Mouse (Mus musculus) thymus, postnatal 36 days (tissue): Measurements from ENCODE around the gene Acvr2b.
"Not testable (repeated sequence)": the region's sequence is repeated elsewhere in the genome, so short reads cannot be mapped to it uniquely, and the experiment has no call there.

Source experiments
- DNase-seq, 2 experiments: peaks; one replicate each; pipeline ENCODE4 v3.0.0; 2022; ENCODE audit warnings: mixed read lengths in 2 of 2

The Acvr2b gene

DNA sequence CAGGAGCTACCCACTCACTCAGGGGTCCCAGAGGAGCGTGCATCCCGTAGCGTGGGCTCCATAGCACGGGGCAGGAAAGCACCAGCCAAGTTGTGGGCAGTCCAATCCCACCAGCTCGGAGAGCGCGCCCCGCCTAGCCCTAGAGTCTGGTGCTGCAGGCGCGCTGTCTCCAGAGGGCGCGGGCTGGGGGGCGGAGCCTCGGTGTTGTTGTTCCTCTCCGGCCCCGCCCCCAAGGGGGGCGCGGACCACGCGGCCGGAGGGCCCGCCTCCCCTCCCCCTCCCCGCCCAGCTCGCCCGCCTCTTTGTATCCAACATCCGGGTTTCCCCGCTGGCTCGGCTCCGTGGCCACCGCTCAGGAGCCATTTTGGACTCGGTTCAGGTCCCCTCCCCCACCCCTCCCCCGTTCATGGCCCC lies at the start of gene Acvr2b:
Gene Acvr2b (plus strand): TSS at position 318 of the 414 bp plus-strand sequence.
- DNase-seq: peak; percentile 92 to 94

DNA sequence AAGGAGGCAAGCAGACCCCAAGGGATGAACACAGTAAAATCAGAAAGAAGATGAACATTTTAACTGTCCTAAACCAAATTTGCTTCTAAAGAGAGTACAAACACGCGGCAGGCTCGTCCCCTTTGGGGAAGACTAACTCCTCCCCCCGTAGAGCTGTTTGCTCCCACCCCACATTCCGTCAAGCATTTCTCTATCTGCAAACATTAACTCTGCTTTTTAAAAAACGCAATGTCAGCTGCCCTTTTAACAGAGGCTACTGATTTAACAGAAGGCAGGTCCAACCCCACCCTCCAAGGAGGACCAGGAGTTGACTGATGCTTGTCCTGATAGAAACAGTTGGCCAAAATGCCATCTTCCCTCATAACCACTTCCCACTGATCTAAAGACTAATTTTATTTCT lies 48.0 kb upstream of the Acvr2b start:
- no peak for DNase-seq

DNA sequence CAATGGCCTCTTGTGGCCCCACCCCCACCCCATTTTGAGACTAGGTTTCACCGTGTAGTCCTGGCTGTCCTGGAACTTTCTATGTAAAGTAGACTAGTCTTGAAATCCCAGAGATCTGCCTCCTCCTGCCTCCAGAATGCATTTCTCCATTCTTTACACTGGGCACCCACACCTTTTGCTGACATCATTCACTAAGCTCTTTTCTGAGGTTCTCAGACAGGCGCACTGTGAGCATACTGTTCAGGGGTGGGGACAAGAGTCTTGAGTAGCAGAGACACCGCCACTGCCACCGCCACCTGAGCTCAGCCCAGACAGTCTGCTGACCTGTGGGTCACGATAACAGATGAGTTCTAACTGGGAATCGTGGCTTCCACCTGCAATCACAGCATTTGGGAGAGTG lies 46.0 kb upstream of the Acvr2b start:
- DNase-seq: no peak

DNA sequence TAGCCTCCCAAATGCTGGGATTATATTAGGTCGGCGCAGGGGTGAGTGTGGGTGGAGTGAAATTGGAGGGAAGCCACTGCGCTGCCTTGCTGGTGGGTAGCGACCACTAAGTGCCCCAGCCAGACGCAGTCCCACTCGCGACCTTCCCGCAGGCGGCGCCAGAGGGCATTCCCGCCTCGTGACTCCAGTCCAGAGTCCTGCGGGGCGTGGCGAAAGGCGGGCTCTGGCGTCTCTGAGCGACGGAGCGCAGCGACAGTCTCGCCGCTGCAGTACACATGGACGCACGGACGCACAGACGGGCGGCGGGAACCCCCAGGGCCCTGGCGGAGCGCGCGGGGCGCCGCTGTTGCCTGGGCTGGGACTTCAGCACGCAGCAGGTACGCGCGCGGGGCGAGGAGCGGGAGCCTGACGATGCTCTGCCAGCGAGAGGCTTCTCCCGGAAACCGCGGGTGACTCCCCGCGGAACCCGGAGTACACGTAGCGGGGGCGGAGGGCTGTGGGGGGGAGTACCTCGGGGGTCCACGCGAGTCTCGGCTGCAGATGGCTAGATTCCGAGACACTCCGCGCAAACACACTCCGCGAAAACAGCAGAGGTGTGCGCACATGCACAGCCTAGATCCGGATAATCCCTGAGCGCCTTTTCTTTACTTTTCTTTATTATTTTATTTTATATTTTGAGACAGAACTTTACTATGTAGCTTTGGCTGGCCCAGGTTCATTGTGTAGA lies 44.4 kb upstream of the Acvr2b start, which contains the start of gene Xylb:
Gene Xylb (plus strand): TSS at position 51 of the 727 bp plus-strand sequence.
- peak; percentile 89 to 91 for DNase-seq

DNA sequence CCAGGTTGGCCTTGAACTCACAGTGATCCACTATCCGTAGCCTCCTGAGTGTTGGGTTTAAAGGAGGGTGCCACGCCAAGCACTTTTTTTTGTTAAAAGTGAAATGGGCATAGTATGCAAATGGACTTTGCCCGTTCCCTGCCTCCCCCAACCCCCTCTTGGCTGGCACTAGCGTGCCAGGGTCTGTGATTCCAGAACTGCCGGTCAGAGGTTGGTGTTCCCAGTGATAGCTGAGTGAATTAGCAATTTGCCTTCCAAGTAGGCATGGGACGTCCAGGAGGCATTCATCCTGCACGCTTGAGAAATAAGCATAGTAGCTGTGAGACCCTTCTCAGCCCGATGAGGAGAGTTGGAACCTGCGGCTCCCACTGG lies 43.9 kb upstream of the Acvr2b start:
- DNase-seq: no peak

DNA sequence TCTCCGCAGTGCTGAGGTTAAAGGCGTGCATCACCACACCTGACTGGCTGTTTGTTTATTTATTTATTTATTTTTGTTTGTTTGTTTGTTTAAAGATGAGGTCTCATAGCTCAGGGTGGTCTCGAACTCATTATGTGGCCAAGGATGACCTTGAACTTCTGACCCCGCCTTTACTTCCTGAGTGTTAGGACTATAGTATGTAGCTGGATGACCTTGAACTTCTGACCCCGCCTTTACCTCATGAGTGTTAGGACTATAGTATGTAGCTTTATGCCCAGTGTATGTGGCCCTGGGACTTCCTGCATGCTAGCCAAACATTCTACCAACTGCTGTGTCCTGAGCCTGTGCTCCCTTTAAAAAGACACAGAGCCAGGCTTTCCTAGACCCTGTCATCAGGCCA lies 40.5 kb upstream of the Acvr2b start:
- no peak for DNase-seq

DNA sequence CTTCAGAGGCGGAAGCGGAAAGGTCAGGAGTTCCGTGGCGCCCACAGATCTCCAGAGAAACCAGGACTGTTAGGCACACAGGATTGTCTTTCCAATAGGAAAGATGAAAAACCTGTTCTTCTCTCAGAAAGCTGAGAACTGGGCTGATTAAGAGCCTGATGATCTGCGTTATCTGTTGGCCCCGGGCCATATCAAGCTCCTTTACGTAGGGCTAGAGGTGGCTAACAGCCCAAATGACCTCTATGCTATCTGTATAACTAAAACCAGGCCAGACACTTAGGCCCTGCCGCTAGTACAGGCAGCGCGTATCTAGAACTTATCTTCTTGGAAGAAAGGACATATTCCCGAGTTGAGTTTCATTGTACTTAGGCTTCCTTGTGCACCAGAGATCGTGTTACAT lies 38.7 kb upstream of the Acvr2b start:
- no peak for DNase-seq

DNA sequence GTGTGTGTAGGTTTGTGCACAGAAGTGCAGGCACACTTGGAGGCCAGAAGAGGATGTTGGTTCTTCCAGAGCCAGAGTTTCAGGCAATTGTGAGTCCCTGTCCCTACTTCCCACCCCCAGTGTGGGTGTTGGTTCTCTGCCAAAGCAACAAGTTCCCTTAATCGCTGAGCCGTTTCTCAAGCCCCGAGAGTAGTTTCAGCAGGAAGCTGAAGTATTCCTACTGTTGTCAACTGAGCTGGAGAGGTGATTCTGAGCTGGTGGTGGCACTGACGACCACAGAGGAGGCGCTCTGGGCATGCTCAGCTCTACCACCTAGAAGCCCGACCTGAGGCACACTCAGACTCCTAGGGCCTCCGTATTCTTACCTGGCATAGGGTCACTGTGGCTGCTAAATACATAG lies 36.6 kb upstream of the Acvr2b start, which contains the start of gene Slc22a14:
Gene Slc22a14 (minus strand): TSS at position 270 of the 400 bp plus-strand sequence.
- DNase-seq: no peak

DNA sequence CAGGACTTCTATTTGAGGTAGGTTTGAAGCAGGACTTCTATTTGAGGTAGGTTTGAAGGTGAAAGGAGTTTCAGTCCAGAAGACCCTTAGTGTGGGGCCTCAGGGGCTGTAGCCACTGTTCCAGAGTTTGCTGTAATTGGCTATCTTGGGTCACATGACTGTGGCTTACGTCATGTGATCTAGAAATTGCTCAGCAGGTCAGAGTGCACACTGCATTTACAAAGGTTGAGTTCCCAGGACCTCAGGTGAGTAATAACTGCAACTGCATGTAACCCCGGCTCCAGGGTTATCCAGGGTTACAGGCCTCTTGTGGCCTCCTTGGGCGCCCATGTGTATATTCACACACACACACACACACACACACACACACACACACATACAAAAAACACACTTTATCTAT lies 33.6 kb upstream of the Acvr2b start:
- no peak for DNase-seq

DNA sequence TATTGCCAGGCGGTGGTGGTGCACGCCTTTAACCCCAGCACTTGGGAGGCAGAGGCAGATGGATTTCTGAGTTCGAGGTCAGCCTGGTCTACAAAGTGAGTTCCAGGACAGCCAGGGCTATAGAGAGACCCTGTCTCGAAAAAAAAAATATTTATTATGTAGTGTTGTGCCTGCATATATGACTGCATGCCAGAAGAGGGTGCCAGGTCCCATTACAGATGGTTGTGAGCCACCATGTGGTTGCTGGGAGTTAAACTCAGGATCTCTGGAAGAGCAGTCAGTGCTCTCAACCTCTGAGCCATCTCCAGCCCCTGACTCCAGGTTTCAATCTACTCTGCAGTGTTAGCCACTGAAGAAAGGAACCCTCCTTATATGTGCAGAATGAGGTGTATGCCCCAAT lies 31.1 kb upstream of the Acvr2b start:
- not testable (repeated sequence) for DNase-seq

DNA sequence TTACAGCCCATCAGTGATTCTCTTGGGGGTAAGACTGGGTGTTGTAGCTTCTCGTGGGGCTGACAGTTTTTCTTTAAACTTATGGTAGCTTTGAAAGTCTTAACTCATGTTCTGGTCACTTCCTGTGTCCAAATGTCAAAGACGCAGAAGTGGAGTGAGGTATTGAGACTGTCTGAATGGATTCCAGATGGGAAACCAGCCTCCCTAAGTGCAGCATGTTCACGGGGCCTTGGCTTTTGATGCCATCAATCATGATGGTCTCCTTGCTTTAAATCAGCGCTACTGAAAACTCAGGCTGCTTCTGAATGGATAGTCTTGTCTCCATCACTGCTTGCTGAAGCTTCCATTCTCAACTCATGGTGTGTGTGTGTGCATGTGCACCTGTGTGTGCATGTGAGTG lies 30.7 kb upstream of the Acvr2b start:
- no peak for DNase-seq

DNA sequence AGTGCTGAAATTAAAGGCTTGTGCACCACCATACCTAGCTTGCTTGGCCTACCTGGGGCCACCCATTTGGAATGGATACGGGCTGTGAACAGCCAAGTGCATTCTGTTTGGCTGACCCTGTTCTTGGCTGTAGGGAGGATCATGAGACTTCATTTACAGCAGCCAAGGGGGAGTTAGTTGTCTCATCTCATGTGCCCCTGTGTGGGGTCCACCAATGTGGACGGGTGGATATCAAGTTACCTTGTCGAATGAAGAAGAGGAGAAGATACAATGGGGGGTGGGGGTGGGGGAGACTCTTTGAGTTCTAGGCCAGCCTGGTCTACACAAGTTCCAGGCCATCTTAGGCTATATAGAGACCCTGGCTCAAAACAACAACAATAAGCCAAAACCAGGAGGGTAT lies 26.9 kb upstream of the Acvr2b start:
- no peak for DNase-seq

DNA sequence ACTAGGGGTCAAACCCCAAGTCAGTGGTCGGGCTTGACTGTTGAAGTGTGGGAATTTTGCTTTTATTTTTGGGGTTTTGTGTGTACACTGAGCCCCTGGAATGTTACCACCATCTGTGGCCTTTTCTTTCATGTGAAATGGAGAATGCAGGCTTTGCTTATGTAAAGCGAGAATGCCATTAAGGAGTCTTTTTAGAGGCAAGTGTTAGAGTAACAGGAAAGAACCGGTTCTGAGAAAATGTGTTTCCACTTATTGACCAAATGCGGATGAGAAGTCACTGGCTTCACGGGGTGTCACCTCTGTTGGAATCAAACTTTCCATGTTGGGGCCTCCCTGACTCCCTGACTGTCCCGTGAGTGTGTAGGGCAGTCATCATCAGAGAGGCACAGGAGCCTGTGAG lies 26.4 kb upstream of the Acvr2b start:
- no peak for DNase-seq

DNA sequence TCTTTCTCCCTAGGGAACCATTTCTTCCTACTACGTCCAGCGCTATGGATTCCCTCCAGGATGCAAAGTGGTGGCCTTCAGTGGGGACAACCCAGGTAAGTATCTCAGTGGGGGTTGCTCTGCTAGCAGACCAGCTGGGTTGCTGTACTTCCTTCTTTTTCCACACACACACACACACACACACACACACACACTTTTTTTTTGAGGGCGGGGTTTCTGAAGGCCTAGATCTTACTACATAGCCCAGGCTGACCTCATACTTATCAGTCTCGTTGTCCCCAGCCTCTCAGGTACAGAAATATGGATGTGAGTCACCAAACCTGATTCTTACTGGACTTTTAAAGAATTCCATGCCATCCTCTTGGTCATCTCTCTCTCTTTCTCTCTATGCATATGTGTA lies 23.7 kb upstream of the Acvr2b start:
- no peak for DNase-seq

DNA sequence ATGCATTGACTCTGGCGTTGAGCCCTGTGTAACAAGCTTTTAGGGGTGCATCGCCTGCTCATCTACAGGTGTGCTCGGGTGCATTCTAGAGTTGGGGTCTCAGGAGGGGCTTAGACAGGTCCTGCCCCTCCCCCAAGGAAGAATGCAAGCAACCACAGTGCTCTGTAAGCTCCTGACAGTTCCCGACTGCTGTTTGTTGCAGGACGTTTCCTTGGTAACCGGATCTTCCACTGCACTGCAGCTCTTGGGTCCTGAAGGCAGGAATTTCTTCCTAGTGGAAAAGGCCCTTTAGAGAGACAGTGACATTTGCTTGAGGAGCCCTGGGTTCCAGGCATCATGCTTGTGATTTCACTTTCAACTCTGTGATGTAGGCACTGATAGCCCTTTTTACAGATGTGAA lies 19.3 kb upstream of the Acvr2b start:
- DNase-seq: no peak

DNA sequence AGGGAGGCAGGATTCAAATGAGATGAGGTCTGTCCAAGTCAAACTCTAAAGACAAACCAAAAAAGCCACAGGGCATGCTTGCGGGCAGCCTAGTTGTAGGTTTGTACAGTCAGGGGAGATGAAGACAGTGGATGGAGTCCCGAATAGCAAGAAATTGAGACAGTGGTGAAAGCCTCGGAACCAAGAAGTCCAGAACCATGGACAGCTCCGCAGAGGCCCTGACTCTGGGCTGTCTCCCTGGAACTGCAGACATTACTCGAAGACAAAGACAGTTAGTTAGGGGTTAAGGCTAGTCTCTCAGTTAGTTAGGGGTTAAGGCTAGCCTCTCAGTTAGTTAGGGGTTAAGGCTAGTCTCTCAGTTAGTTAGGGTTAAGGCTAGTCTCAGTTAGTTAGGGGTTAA lies 13.0 kb upstream of the Acvr2b start:
- DNase-seq: no peak

DNA sequence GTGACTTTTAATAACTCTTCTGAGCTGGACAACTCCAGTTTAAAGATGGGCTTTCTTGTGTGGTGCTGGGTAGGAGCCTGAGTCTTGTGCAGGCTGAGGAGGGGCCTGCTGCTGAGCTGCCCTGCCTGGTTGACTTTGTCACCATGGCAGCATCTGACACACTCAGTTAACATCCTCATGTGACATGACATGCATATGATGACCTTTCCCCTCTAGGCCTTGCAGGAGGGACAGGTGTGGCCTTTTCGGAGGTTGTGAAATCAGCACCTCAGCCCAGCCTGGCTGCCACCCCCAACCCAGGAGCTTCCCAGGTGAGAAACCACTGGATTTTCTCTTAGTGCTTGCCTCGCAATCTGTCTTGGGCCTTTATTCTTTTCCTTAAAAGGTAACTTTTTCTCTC lies 11.7 kb upstream of the Acvr2b start:
- DNase-seq: no peak

DNA sequence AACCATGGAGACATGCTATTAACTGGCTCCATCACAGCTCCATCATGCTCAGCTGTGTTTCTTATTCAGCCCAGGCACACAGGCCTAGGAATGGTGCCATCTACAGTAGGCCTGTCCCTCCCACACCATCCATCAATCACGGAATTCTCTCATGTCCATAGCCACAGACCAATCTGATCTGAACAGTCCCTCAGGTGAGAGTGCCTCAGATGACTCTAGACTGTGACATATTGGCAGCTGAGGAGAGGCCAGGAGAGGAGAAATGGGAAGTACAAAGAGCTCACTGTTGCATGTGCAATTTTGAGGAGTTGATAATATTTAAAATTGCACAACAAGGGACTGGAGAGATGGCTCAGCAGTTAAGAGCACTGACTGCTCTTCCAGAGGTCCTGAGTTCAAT lies 7.1 kb upstream of the Acvr2b start:
- DNase-seq: no peak

DNA sequence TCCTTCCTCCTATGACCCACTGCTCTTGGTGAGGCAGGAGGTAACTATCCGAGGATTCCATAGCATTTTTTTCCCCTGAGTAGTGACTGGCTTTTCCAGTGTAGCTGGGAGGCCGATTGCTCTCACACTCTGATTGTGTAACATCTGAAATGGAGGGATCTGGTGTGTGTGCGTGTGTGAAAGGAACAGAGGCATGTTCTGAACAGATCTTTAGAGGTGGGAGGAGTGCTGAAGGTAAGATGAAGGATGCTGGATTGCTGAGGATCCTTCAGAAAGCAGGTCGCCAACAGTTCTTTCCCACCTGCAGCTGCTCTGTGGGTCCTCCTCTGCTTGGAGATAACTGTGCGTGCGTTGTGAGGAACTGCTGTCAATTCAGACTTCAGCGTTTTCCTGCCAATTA lies 567 bp upstream of the Acvr2b start:
- DNase-seq: no peak

DNA sequence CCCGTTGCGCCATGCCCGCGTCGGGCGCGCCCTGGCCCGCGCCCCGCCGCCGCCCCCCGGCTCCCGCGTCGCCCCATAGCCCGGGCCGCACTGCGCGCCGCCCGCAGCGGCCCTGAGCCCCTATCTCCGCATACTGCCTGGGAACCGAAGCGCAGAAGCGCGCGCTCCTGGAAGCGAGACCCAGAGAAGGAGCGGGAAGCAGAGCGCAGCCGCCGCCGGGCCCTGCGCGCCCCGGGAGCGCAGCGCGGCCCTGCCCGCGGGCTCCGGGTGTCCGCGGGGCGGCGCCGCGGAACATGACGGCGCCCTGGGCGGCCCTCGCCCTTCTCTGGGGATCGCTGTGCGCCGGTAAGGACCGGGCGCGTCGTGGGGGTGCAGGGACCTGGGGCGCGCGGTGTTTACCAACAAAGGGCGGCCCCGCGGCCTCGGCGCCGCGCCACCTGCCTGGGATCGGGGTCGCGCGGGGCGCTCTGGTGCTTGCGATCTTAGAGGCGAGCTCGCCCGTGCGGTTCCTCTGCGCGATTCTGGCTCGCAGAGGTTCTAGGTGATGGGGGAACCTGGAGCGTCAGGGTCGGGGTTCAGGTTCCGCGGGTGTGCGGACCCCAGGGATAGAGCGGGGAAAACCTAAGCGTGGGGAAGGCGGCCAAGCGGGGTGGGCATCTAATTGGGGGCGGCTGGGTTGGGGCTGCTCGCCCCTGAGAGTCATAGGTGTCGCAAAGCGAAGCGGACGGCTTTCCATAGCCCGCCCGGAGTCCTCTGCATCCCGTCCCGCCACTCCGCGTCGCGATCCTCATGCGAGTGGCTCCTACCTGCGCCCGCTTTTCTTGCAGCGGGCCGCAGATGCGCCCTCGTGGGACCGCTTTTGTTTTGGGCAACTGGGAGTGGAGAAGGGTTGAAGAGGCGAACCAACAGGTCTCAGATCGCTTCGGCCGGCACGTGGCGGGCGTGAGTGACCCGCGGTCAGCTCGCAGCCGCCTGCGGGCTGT lies 626 bp downstream of the Acvr2b start:
- peak; percentile 47 to 58 for DNase-seq

DNA sequence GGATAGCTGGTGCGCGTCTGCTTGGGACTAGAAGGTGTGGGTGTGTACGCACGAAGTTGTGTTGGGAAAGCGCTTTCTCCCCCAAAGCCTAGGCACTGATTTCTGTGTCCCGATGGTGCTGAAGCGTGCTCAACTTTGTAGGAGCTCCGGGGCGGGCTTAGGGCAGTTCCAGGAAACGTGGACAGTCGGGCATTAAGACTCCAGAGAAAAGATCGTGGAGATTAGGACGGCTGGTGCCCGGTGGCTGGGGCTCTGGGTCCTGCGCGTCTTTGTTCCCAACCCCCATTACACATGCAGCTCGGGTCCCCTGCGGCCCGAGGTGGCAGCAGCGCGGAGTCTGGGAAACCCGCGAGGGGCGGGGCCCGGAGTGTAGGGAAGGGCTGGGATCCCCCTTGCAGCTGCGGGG lies 1.3 kb downstream of the Acvr2b start:
- peak; percentile 16 to 36 for DNase-seq

DNA sequence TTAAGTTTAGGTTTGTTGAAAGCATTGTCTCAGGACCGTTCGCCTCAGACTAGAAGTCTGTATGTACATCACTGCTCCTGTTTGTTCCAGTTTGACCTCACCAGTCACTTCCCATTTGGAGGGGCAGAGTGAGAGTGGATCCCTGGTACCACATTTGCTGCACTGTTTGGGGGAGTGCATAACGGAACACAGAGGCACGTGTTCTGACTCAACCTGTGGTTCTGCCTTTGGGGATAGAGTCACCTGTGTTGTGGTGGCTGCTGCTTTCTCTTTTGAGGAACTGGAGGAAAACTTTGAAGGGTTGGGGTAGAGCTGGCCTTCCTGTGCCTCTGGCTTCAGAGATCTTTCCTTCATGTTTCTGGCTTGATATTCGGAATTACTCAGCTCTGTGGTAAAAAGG lies 2.2 kb downstream of the Acvr2b start:
- no peak for DNase-seq

DNA sequence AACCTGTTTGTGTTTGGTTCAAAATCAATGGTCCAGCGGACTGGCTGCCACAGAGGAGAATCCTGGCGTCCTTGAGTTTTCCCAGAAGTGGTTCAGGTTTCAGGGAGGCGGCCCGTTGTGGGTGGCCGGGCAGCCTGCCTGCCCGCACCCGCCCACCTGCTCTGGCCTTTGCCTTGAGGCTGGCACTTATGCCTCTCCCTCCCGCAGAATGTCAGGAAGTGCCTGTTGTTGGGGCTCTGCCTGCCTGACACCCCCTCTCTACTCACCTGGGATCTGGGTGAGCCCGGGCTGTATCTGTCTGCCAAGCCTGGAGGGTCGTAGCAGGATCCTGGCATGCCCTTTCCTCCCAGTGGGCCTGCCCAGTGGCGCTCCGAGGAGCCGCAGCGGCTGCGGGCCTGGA lies 6.0 kb downstream of the Acvr2b start:
- DNase-seq: no peak
